34 mouse cellular contexts compared by ENCODE assay signal in genomic region chr3:149413114-149413513, GRCm38 (mm10).
"Had no signal": no experiment of that assay in that cellular context is flagged by ENCODE, and none has a peak within 500 bp of the region (broad histone marks: within the 10 kb centered on the region; RNA-seq: fewer than 3 reads in every experiment).

No protein-coding gene starts in this region.

- H3K9me3 ChIP-seq: heart, embryonic 10.5 days; heart, embryonic 12.5 days; heart, embryonic 13.5 days; heart, embryonic 15.5 days; hindbrain, embryonic 10.5 days; hindbrain, embryonic 12.5 days; hindbrain, embryonic 13.5 days; hindbrain, embryonic 15.5 days; intestine, embryonic 15.5 days; kidney, embryonic 15.5 days had no signal

- H3K9ac ChIP-seq: heart, embryonic 12.5 days; heart, embryonic 13.5 days; heart, embryonic 15.5 days; hindbrain, embryonic 12.5 days; hindbrain, embryonic 13.5 days; hindbrain, embryonic 14.5 days; hindbrain, embryonic 15.5 days; intestine, embryonic 15.5 days; kidney, embryonic 15.5 days had no signal

- H3K4me1 ChIP-seq: heart, embryonic 12.5 days; heart, embryonic 15.5 days; hindbrain, embryonic 12.5 days; hindbrain, embryonic 13.5 days; hindbrain, embryonic 15.5 days; intestine, embryonic 15.5 days; kidney, embryonic 15.5 days had no signal

- H3K27ac ChIP-seq: heart, embryonic 10.5 days; heart, embryonic 13.5 days; heart, embryonic 15.5 days; hindbrain, embryonic 10.5 days; hindbrain, embryonic 12.5 days; hindbrain, embryonic 13.5 days; hindbrain, embryonic 14.5 days; hindbrain, embryonic 15.5 days; hindbrain, postnatal 0 days; intestine, embryonic 15.5 days; kidney, embryonic 15.5 days; kidney, postnatal 0 days; layer of hippocampus, adult 2 months had no signal

- H3K4me3 ChIP-seq: heart, embryonic 10.5 days; heart, embryonic 12.5 days; heart, embryonic 13.5 days; heart, embryonic 15.5 days; hindbrain, embryonic 10.5 days; hindbrain, embryonic 12.5 days; hindbrain, embryonic 13.5 days; hindbrain, embryonic 15.5 days; intestine, embryonic 15.5 days; kidney, embryonic 15.5 days; layer of hippocampus, adult 2 months had no signal

- H3K4me2 ChIP-seq: heart, embryonic 11.5 days; heart, embryonic 12.5 days; heart, embryonic 13.5 days; heart, embryonic 15.5 days; hindbrain, embryonic 12.5 days; hindbrain, embryonic 13.5 days; hindbrain, embryonic 14.5 days; hindbrain, embryonic 15.5 days; intestine, embryonic 15.5 days; kidney, embryonic 15.5 days had no signal

- ATAC-seq: hindbrain, embryonic 16.5 days; hindbrain, postnatal 0 days; inflammation-experienced regulatory T-cells, adult 6 months; intestine, embryonic 15.5 days; intestine, embryonic 16.5 days had no signal

- H3K27me3 ChIP-seq: heart, embryonic 12.5 days; heart, embryonic 13.5 days; heart, embryonic 15.5 days; hindbrain, embryonic 12.5 days; hindbrain, embryonic 13.5 days; hindbrain, embryonic 15.5 days; intestine, embryonic 15.5 days; kidney, embryonic 15.5 days had no signal

- DNase-seq: heart, postnatal 10 days; heart, postnatal 14 days; heart, postnatal 36 days; heart, postnatal 4 days; kidney, adult 11 months; kidney, adult 18-20 months; kidney, adult 2 months; kidney, adult 8-10 months; kidney, adult 9 months; kidney, postnatal 10 days; kidney, postnatal 14 days; kidney, postnatal 25 days; kidney, postnatal 36 days; kidney, postnatal 4 days; layer of hippocampus, adult 9-11 months; layer of hippocampus, postnatal 36 days had no signal

- H3K36me3 ChIP-seq: heart, embryonic 10.5 days; heart, embryonic 12.5 days; heart, embryonic 13.5 days; heart, embryonic 15.5 days; hindbrain, embryonic 10.5 days; hindbrain, embryonic 12.5 days; hindbrain, embryonic 13.5 days; hindbrain, embryonic 15.5 days; intestine, embryonic 15.5 days; kidney, embryonic 15.5 days had no signal
